Mouse (Mus musculus) heart, postnatal 10 days (tissue): Measurements from ENCODE around the gene BC024978. TPM values are rescaled to one million over a fixed set of nuclear protein-coding genes. Genes with fewer than 3 reads are reported as not detected.

Source experiments
- DNase-seq, 2 experiments: peaks; one replicate each; pipeline ENCODE4 v3.0.0; 2021
- intact Hi-C: fragments of 180-260 bp; cut with DNase I; formaldehyde crosslinking; loops from one replicate; pipeline ENCODE4 v1.15.1; 2025
- total RNA-seq, 2 experiments: library from RNA; stranded (reverse); gene quantifications; 2 replicates each; pipeline ENCODE4 v1.2.3; 2021

BC024978 gene
- 10 to 100 TPM; 13.6 to 14.1 TPM for total RNA-seq

DNA sequence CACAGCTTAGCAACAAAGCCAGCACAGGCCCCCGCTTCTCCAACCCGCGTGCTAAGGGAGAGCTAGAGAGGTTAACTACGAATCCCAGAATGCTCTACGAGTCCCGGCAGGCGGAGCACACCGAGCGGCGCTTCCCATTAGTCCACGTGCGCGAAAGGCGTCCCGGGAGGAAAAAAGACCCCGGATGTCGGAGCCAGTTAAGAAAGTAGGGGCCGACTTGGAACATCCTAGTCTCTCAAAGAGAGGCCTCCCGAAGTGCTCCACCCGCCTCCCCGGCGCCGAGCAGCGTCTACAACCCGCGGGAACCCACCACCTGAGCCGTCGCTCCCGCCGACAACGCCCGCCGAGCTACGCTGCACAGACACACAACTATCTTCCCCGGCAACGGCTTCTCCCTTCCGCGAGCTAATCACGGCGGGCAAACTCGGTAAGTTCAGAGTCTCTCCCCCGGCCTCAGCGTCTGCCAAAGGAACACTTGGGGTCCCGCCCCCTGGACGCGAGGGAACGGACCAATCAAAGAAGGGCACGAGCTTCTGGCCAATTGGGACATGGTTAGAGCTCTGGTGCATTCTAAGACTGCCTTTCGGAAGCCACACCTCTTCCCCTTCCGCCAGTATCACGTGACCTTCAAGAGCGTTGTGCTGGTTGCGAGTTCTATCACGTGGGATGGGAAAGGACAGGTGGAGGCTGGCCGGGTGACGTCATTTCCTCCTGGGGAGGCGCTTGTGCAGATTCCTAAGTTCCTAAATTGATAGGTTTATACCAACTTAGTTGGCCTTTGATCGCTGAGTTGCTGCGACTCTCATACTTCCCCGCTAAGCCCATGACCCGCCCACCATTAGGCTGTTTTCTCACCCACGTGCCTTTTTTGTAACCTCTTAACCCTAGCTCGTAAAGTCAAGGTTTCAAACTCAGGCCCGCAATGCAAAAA, at the start of gene BC024978, which contains the start of gene Snrpa:
Gene BC024978 (plus strand): TSS at position 101 of the 931 bp plus-strand sequence.
Gene Snrpa (minus strand): TSS at position 591 of the 931 bp plus-strand sequence.
- DNase-seq: peak; percentile 98
- intact Hi-C loops: loop anchor here (2.0 kb wide), 1 partner anchor 15 kb away; the partner anchor contains the start of genes Gm21983 and Mia

DNA sequence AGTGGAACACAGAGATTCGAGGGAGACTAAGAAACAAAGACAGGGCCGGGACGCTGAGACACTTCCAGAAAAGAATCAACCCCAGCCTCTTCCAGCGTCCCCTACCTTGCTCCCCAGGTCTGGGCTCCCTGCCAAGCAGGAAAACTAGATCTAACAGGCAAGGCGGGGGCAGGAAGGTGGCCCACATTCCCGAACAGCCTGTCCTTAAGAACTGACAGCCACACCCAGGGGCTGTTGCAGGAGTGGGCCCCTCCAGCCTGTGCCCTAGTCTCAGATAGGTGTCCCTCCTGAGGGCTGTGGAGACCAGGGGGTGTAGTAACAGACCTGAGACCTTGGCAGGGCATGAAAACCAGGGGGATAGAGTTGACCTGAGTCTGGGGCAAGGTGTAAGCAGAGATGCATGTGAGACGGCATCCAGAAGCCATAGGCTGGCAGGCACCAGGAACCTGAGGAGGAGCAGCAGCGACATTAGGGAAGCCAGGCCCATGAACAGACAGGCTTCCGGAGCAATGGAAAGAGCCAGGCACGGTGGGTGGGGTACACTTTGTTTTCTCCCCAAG, 42.3 kb upstream of the BC024978 start, which contains the start of gene Cyp2t4:
Gene Cyp2t4 (plus strand): TSS at position 510 of the 560 bp plus-strand sequence.
- DNase-seq: peak in 1 of 2 experiments; percentile 30
- intact Hi-C loops: no loop called here

DNA sequence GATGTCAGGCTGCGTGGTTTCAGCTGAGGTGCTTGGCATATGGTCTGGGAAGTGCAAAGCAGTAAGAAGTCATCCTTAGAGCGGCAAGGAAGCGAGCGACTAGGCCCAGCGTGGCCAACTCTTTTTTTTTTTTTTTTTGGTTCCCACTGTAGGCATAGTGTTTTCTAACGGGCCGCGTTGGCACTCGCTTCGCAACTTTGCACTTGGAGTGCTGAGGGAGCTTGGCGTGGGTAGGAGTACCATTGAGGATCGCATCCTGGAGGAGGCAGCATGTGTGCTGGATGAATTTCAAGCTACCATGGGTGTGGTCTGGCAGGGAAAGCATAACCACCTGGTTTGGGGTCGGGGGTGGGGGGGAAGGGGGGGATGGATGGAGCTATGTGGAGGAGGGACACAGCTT, 39.6 kb upstream of the BC024978 start:
- intact Hi-C loops: no loop called here

DNA sequence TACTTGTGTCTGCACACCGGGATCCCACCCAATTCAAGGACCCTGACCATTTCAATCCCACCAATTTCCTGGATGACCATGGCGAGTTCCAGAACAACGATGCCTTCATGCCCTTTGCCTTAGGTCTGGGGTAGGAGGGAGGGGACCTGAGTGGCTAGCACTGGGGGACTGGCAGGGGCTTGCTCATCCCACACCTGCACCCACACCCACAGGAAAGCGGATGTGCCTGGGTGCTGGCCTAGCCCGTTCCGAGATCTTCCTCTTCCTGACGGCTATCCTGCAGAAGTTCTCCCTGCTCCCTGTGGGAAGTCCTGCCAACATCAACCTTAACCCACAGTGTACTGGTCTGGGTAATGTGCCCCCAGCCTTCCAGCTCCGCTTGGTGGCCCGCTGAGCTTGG, 37.4 kb upstream of the BC024978 start:
- no peak for DNase-seq
- intact Hi-C loops: no loop called here

More for the DNA sequence above, 39.6 kb upstream of the BC024978 start:
- DNase-seq: no peak

DNA sequence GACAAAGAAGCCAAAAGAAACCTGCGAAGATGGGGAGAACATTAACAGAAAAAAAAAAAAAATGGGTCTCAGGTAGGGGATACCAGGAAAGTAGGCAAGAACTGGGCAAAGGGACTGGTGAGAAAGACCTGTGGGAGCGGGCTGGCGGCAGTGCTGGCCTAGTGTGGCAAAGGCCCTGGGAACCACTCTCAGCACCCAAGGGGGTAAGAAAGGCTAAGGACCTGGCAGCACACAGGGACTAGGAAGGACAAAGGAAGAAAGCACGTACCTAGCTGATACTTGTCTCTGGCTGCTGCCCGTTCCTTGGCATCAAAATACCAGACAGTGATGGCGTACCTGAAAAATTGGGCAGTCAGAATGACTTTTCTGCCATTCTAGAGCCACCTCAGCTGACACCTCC, 36.3 kb upstream of the BC024978 start:
- DNase-seq: no peak
- intact Hi-C loops: no loop called here

DNA sequence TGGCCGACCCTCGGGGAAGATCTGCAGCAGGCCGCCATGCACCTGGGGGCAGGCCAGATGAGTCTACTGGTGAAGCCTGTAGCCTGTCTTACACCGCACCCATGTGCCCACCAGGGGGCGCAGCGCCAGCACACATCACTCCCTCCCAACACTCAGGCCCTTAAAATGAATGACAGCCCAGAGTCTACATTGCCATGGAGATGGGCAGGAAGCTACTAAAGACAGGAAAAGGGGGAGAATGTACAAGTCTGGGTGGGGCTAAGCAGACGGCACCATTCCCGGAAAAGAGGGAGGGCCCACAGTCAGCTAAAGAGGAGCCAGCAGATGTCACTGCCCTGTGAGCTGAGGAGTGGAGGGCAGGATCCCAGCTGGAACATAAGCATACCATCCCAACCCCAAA, 35.7 kb upstream of the BC024978 start:
- peak; percentile 88 to 91 for DNase-seq
- intact Hi-C loops: loop anchor here (5.0 to 10.0 kb wide), 2 partner anchors 172 to 315 kb away; partner anchors contain the start of gene Sertad3

DNA sequence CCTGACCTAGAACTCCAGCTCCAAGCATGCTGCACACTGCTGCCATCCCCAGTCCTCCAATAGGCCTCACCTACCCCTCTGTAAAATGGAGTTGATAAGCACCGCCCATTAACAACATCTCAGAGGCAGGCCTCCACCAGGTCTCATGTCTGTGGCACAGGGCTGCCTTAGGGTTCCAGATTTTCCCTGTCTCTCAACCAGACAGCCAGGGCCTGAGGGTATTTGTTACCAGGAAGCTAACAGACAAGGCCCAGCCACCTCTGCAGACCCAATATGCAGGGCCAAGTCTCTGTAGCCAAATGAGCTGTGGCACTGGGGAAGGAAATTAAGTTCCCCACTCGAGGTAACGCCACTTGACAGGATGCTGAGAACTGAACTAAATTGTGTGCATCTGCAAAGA, 34.7 kb upstream of the BC024978 start:
- intact Hi-C loops: loop anchor here (5.0 to 10.0 kb wide), 2 partner anchors 171 to 314 kb away; partner anchors contain the start of gene Sertad3
- DNase-seq: no peak

DNA sequence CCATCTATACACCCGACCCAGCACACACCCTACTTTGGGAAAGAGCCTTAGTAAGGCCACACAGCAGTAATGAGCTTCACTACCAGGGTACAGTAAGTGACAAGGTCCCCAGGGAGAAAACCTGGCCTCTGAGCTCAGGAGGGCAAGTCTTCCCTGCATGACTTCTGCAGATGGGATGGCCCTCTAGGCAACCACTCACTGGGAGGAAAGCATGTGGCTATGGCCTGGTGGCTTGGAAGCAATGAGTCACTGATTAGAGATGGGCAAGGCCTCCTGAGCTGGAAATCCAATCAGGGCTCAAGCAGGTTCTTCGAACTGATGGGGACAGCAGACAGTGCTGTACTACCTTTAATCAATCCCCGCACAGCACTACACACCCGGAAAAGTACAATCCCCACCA, 33.8 kb upstream of the BC024978 start:
- no peak for DNase-seq
- intact Hi-C loops: loop anchor here (5.0 to 10.0 kb wide), 2 partner anchors 171 to 313 kb away; partner anchors contain the start of gene Sertad3

DNA sequence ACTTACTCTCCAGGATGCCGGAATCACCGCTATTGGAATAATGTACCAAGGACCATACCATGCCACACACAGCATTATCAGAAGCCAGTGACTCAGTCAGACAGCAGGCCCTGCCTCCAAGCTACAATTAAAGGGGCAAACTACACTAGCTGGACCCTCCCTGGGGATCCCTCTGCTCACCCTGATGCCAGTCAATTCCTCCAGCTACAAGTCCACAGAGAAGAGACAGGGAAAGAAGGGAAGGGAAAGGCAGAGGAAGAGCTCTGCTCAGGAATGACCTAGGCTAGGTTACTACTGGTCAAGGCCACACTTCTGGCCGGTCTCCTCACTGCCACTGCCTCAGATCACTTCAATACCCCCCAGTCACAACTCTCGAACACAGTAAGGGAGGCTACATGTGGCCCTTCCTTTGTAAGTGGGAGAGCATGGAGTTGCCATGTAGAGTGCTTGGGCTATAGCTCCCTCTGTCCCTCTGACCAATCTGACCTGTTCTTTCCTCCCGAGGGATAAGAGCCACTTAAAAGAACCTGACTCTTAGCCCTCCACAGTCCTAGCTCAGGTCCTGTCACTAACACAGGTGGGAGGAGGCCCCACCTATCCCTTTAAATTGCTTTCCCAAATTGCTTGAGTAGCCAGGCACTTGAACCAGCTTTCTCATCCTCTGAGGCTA, 32.7 kb upstream of the BC024978 start:
- DNase-seq: no peak
- intact Hi-C loops: loop anchor here (5.0 to 10.0 kb wide), 2 partner anchors 169 to 312 kb away; partner anchors contain the start of gene Sertad3

DNA sequence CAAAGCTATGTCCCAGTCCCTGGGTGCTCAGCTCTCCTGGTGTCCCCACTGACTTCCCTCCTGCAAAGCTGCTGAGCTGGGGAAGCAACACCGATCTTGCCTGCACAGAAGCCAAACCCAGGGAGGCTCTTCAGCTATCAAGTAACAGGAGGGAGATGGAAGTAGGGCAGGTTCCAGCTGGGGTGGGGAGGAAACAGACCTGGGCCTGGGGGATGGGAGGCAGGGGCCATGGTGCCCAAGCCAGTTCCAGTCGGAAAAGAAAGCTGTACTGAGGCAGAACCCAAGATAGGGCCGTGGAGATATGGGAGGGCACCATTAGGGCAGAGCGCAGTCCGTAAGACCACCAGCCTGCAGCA, 32.2 kb upstream of the BC024978 start:
- intact Hi-C loops: loop anchor here (5.0 to 10.0 kb wide), 2 partner anchors 169 to 311 kb away; partner anchors contain the start of gene Sertad3

DNA sequence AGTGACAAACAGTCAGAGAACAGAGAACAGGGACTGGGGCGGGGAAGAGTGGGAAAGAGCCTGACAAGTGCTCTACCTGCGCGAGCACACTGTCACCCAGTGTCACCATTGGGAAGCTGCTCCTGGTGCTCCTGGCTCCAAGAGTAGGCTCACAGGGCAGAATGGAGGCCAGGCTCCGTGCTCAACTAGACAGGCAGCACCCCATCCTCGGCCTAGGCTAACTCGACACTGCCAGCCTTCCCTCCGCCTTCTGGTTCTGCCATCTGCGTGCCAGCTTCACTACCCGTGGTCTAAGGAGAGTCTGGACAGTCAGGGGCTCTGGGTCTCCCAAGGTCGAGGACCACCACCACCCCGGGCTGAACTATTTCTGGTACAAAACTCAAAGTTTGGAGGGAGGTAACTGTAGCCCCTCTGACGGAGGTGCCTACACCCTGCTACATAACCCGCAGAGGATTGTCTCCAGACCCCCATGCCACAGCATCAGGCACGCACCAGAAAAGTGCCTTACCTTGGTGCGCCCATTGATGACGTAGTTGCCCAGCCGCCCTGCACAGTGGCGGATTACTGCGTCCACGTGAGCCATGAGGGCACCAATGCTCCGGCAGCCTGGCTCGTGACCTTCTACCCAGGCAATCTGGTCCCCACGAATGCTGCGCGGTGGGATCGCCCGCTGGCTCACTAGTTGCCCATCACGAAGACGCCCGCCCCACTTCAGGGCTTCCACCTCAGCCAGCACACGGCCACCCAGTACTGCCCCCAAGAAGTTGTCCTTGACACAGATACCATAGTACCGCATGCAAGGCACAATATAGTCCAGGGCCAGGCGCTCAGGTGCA, 31.3 kb upstream of the BC024978 start:
- intact Hi-C loops: loop anchor here (5.0 to 10.0 kb wide), 2 partner anchors 168 to 310 kb away; partner anchors contain the start of gene Sertad3
- no peak for DNase-seq

More for the DNA sequence above, 32.2 kb upstream of the BC024978 start:
- no peak for DNase-seq

DNA sequence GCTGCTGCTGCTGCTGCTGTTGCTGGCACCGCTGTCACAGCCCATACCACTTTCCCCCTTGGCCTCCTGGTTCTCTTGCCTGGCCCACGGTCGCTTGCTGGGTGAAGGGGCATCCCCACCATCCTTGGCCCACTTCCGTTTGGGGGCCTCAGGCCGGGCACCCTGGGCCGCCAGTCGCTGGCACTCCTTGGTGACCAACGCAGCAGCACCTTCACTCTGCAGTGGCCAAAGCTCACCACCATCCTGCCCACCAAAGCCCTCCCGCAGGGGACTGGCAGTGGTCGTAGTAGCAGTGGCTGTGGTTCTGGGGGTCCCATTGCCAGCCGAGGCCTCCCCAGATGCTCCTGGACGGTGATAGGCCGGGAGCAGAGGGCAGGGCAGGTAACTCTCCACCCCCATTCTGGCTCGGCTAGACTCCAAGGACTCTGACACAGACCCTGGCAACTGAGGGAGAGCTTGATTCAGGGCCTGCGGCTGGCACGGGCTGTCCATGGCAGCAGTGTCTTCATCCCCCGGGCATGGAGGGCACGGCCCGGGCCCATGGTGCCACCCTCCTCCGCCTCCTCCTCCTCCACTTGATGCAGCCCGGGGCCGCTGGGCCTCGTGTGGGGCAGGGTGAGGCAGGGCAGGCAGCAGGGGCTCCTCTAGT, 30.4 kb upstream of the BC024978 start:
- intact Hi-C loops: loop anchor here (10.0 kb wide), 1 partner anchor 310 kb away; the partner anchor contains the start of gene Sertad3
- no peak for DNase-seq

DNA sequence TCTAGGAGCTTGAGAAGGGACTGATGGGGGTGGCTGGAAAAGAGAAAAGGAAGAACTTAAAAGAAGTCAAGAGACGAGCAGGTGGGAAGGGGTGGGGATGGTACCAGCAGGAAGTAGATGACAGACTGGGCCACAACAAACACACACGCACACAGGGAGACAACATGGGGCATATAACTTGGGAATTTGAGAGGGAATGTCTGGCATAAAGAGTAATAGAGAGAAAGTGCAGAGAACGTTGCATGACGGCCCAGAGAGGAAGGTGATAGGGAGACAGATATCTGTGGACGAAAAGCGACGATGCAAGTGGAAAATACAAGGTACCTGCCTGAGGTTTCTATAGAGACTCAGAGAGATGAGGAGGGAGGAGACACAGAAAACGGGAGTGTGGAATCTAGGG, 29.9 kb upstream of the BC024978 start:
- no peak for DNase-seq

DNA sequence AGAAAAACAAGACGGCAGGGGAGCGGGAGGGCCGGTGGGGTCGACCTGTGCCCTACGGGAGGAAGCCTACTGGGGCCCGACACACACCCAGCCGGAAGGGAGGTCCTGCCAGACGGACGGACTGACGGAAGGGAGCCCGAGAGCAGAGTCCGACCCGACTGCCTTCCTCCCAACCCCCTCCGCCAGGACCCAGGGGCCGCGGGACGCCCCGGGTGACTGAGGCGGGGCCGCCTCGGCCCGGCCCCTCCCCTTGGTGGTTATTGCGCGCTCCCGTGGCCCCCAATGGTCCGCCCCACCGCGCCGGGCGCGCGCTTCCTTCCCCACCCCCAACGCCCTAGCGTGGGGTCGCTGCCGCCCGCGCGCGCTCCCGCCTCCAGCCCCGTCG, 29.4 kb upstream of the BC024978 start:
- intact Hi-C loops: loop anchor here (2.0 to 10.0 kb wide), 2 partner anchors 63 to 309 kb away; partner anchors contain the start of genes Itpkc and Sertad3
- DNase-seq: peak; percentile 91 to 92

More for the DNA sequence above, 29.9 kb upstream of the BC024978 start:
- intact Hi-C loops: loop anchor here (2.0 to 10.0 kb wide), 2 partner anchors 63 to 309 kb away; partner anchors contain the start of genes Itpkc and Sertad3

DNA sequence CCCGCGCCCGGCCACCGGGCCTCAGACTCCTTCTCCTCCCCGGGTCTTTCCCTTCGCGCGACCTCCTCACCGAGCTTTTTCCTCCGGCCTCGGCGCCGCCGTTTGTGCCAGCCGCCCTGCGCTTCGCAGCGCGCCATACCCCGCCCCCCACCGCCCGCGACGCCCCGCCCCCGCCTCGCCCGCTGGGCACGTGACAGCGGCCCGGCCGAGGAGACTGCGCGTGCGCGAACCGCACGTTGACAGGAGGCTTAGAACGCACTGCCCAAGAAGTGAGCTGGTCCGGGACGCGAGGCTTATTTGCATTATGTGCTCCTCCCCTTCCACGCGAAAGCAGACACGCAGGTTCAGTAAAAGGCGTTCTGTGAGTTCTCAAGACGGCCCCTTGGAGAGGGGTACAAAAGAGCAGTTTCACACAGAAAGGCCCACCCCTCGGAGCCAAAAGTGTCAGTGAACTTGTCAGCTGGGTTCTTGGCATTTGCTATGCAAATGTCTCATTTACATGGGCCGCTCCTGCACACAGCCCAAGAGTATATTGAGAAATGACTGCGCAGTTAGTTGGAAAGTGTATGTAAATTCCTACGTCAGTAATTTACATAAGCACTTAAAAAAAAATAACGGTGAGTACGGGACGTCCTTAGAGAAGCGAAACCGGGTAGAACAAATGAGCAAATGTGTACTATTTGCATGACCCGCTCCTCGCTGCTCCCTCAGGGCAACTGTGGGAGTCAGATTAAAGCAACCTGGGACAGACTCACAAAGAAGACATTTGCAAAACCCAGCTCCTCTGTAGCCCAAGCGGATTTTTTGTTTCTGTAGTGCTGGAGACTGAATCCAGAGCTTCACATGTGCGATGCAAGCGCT, 28.7 kb upstream of the BC024978 start, which contains the start of gene Egln2:
Gene Egln2 (minus strand): TSS at position 189 of the 861 bp plus-strand sequence.
- intact Hi-C loops: loop anchor here (2.0 to 10.0 kb wide), 2 partner anchors 62 to 308 kb away; partner anchors contain the start of genes Itpkc and Sertad3
- DNase-seq: peak; percentile 96

DNA sequence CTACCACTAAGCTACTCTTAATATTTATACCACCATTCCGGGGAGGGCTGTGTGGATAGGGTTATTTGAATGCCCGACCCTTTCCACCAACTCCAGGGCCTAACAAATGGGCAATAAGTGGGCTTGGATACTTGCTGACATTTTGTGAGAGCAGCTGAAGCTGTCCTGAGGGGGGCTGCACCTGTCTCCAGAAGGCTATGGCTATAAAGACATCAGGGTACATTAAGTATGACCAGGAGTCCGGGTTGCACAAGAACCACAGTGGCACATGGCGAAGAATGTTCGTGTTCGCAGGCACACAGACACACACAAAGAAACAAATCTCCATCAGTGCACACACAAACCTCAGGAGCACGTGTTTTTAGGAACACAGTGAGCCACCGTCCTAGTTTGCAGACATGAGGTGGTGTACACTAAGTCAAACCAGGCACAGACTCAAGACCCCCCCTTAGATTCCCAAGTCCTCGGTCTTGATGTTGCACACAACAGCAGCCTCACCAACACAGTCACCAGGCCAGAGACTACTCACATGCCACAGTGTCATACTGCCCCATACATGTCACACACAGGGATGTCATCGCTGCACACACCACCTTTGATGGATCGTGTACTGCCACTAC, 28.0 kb upstream of the BC024978 start:
- intact Hi-C loops: loop anchor here (2.0 to 10.0 kb wide), 2 partner anchors 61 to 307 kb away; partner anchors contain the start of genes Itpkc and Sertad3
- DNase-seq: no peak

DNA sequence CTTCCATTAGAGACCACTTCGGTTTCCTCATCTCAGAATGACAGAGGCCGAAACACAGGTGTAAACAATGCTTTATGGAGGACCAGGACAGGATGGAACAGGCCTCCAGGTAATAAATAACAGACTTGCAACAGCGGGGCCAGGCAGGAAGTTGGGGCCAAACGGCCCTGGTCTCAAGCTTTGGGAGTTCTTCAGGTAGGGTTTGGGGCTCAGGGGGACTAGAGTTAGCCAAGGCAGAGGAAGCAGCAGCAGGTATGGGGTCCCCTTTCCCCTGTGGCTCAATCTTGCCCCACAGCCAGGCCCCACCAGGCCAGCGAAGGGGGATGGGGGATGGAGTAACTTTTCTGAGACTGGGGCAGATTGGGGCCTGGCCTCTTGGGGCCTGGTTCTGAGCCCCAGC, 27.2 kb upstream of the BC024978 start:
- intact Hi-C loops: loop anchor here (10.0 kb wide), 1 partner anchor 306 kb away; the partner anchor contains the start of gene Sertad3
- no peak for DNase-seq
